Comparison of ENCODE assay signal across 8 mouse cellular contexts in genomic region chr14:34501804-34502474, GRCm38 (mm10). TPM values are rescaled to one million over a fixed set of nuclear protein-coding genes. Genes with fewer than 3 reads are reported as not detected.
A peak's percentile ranks its signal among the peaks of the same experiment; 100 is the strongest.
DNase-seq lines count a peak whose midpoint lies in the region; ATAC-seq and TF ChIP-seq lines count a peak whose summit lies in the region.

No protein-coding gene starts in this region.

- under 1% methylated on average over 70 of the region's 77 CpGs for WGBS in cerebellum, adult 2 months
- WGBS in limb, embryonic 11.5 days: under 1% methylated on average over 59 of the region's 77 CpGs
- WGBS in midbrain, embryonic 14.5 days: under 1% methylated on average over 74 of the region's 77 CpGs
- WGBS in stomach, embryonic 14.5 days: under 1% methylated on average over 55 of the region's 77 CpGs

- TF ChIP-seq CTCF in cerebellum, adult 2 months (IDR thresholded peaks at IDR 0.05; ENCODE audit: borderline replicate concordance, insufficient read depth, low read depth, low read length): no peak

- peaks cover 2% of the 10 kb centered on the region; the same call in 1 of the 2 replicates for H3K9me3 ChIP-seq in erythroblast, embryonic 14.5 days (ENCODE audit: control insufficient read depth, low read length)
- H3K9me3 ChIP-seq in limb, embryonic 11.5 days (ENCODE audit: control insufficient read depth, low read length): no peaks in the 10 kb centered on the region
- H3K9me3 ChIP-seq in midbrain, embryonic 14.5 days (ENCODE audit: control insufficient read depth, low read length): no peaks in the 10 kb centered on the region
- H3K9me3 ChIP-seq in stomach, embryonic 14.5 days (ENCODE audit: control insufficient read depth, low read depth, low read length): no peaks in the 10 kb centered on the region

- peak overlapping the region; percentile 99 for H3K9ac ChIP-seq in limb, embryonic 11.5 days (ENCODE audit: low read length)
- H3K9ac ChIP-seq in midbrain, embryonic 14.5 days (replicated peaks; ENCODE audit: low read length): peak overlapping the region; percentile 93
- peak overlapping the region; percentile 98 for H3K9ac ChIP-seq in stomach, embryonic 14.5 days (replicated peaks; ENCODE audit: low read depth, low read length)

- peak overlapping the region; percentile 64 for H3K4me2 ChIP-seq in limb, embryonic 11.5 days (ENCODE audit: low read depth, severe bottlenecking)
- H3K4me2 ChIP-seq in midbrain, embryonic 14.5 days (ENCODE audit: low read length): peak overlapping the region; percentile 74
- H3K4me2 ChIP-seq in stomach, embryonic 14.5 days (replicated peaks; ENCODE audit: low read depth, low read length): peak overlapping the region; percentile 58

- no peaks in the 10 kb centered on the region for H3K36me3 ChIP-seq in erythroblast, embryonic 14.5 days (ENCODE audit: control insufficient read depth)
- H3K36me3 ChIP-seq in limb, embryonic 11.5 days (ENCODE audit: control insufficient read depth, insufficient read depth, low read length): no peaks in the 10 kb centered on the region
- H3K36me3 ChIP-seq in midbrain, embryonic 14.5 days (ENCODE audit: control insufficient read depth, insufficient read depth, low read length): no peaks in the 10 kb centered on the region
- no peaks in the 10 kb centered on the region for H3K36me3 ChIP-seq in stomach, embryonic 14.5 days (ENCODE audit: control insufficient read depth, insufficient read depth, low read length)

- ATAC-seq in erythroblast, adult 5-6 weeks (replicated peaks; ENCODE audit: low FRiP score, poor library complexity, severe bottlenecking): no peak
- ATAC-seq in frontal cortex, adult (ENCODE audit: low TSS enrichment): peak; percentile 25
- peak; percentile 27; the same call in 1 of the 2 replicates for ATAC-seq in limb, embryonic 11.5 days (ENCODE audit: insufficient number of reproducible peaks, low FRiP score, low TSS enrichment, low read depth)
- ATAC-seq in midbrain, embryonic 14.5 days (ENCODE audit: low FRiP score, low TSS enrichment): peak; percentile 6; the same call in 1 of the 2 replicates
- no peak; the same call in 1 of the 2 replicates for ATAC-seq in stomach, embryonic 14.5 days (ENCODE audit: insufficient number of reproducible peaks, insufficient read depth, low FRiP score, low read depth)

- peaks cover 83% of the 10 kb centered on the region for H3K27me3 ChIP-seq in erythroblast, embryonic 14.5 days (ENCODE audit: control insufficient read depth)
- H3K27me3 ChIP-seq in cerebellum, adult 2 months (ENCODE audit: control insufficient read depth, insufficient read depth, low read length): no peaks in the 10 kb centered on the region
- no peaks in the 10 kb centered on the region for H3K27me3 ChIP-seq in limb, embryonic 11.5 days (ENCODE audit: control insufficient read depth, insufficient read depth, low read length)
- H3K27me3 ChIP-seq in midbrain, embryonic 14.5 days (ENCODE audit: control insufficient read depth, insufficient read depth, low read length): no peaks in the 10 kb centered on the region
- no peaks in the 10 kb centered on the region for H3K27me3 ChIP-seq in stomach, embryonic 14.5 days (ENCODE audit: control insufficient read depth, insufficient read depth, low read length)

- peak overlapping the region; percentile 64 for H3K4me3 ChIP-seq in erythroblast, embryonic 14.5 days (replicated peaks)
- peak overlapping the region; percentile 55 for H3K4me3 ChIP-seq in cerebellum, adult 2 months (replicated peaks; ENCODE audit: insufficient read depth, low read depth, low read length)
- H3K4me3 ChIP-seq in limb, embryonic 11.5 days (ENCODE audit: low read depth, low read length): peak overlapping the region; percentile 90
- peak overlapping the region; percentile 87 for H3K4me3 ChIP-seq in midbrain, embryonic 14.5 days (replicated peaks; ENCODE audit: low read depth, low read length)
- H3K4me3 ChIP-seq in stomach, embryonic 14.5 days (ENCODE audit: low read depth, low read length): peak overlapping the region; percentile 96

- peak overlapping the region; percentile 70 for H3K27ac ChIP-seq in cerebellum, adult 2 months (ENCODE audit: insufficient read depth, low read length)
- H3K27ac ChIP-seq in limb, embryonic 11.5 days (replicated peaks; ENCODE audit: low read depth, low read length): peak overlapping the region; percentile 96
- H3K27ac ChIP-seq in midbrain, embryonic 14.5 days (replicated peaks; ENCODE audit: low read depth, low read length): peak overlapping the region; percentile 95
- H3K27ac ChIP-seq in stomach, embryonic 14.5 days (ENCODE audit: low read length): peak overlapping the region; percentile 99

- TF ChIP-seq POLR2A in cerebellum, adult 2 months (IDR thresholded peaks at IDR 0.05; ENCODE audit: borderline replicate concordance, insufficient read depth, low read length): no peak

- peak; percentile 64 to 76 for DNase-seq in cerebellum, adult 2 months
- peak; percentile 61 for DNase-seq in induced T-regulatory cell, adult 2 months (ENCODE audit: low read depth)
- peak; percentile 72 for DNase-seq in limb, embryonic 11.5 days (ENCODE audit: low spot score)
- DNase-seq in midbrain, embryonic 14.5 days: peak; percentile 74

- H3K4me1 ChIP-seq in erythroblast, embryonic 14.5 days (ENCODE audit: control insufficient read depth): peaks cover 11% of the 10 kb centered on the region
- peaks cover 11% of the 10 kb centered on the region for H3K4me1 ChIP-seq in cerebellum, adult 2 months (ENCODE audit: control insufficient read depth, insufficient read depth, low read length)
- H3K4me1 ChIP-seq in limb, embryonic 11.5 days (ENCODE audit: control insufficient read depth, insufficient read depth, low read length): peaks cover 6% of the 10 kb centered on the region; the same call in 1 of the 2 replicates
- peaks cover 17% of the 10 kb centered on the region for H3K4me1 ChIP-seq in midbrain, embryonic 14.5 days (ENCODE audit: control insufficient read depth, insufficient read depth, low read length)
- peaks cover 23% of the 10 kb centered on the region; the same call in 1 of the 2 replicates for H3K4me1 ChIP-seq in stomach, embryonic 14.5 days (ENCODE audit: control insufficient read depth, insufficient read depth, low read length)

RNA-seq across cellular contexts. Expression of gene Bmpr1a, which starts 1.2 kb away (rescaled TPM):
- polyA plus RNA-seq in erythroblast, embryonic 14.5 days (2012): not detected in 2 replicates
- total RNA-seq in erythroblast, adult 5-6 weeks (2015; ENCODE audit: low replicate concordance): 0.21 and 1.2 TPM in 2 replicates
- 0.42 and 0.77 TPM in 2 replicates for total RNA-seq in erythroblast, adult 5-6 weeks (2017; ENCODE audit: low replicate concordance)
- 23.3 and 24.3 TPM in 2 replicates for polyA plus RNA-seq in cerebellum, adult 2 months (2012; rRNA removed)
- polyA plus RNA-seq in limb, embryonic 11.5 days (2014; fragmentation: Nextera tagmentation; extraction: Ambion mirVana): 67.2 and 74.5 TPM in 2 replicates
- polyA plus RNA-seq in midbrain, embryonic 14.5 days (2014; fragmentation: Nextera tagmentation; extraction: Ambion mirVana): 16.3 and 25.9 TPM in 2 replicates
- polyA plus RNA-seq in stomach, embryonic 14.5 days (2014; fragmentation: Nextera tagmentation; extraction: Ambion mirVana): 62.8 and 74.7 TPM in 2 replicates

RNA-seq across cellular contexts. Expression of gene 9230112D13Rik, which starts 20.7 kb away (rescaled TPM):
- 0.05 TPM in 1 of 2 replicates, not detected in the other for polyA plus RNA-seq in erythroblast, embryonic 14.5 days (2012)
- total RNA-seq in erythroblast, adult 5-6 weeks (2015; ENCODE audit: low replicate concordance): not detected in 2 replicates
- not detected in 2 replicates for total RNA-seq in erythroblast, adult 5-6 weeks (2017; ENCODE audit: low replicate concordance)
- not detected in 2 replicates for polyA plus RNA-seq in cerebellum, adult 2 months (2012; rRNA removed)
- polyA plus RNA-seq in limb, embryonic 11.5 days (2014; fragmentation: Nextera tagmentation; extraction: Ambion mirVana): not detected in 2 replicates
- polyA plus RNA-seq in midbrain, embryonic 14.5 days (2014; fragmentation: Nextera tagmentation; extraction: Ambion mirVana): not detected in 2 replicates
- polyA plus RNA-seq in stomach, embryonic 14.5 days (2014; fragmentation: Nextera tagmentation; extraction: Ambion mirVana): not detected in 2 replicates

Comparison
In these comparisons a context has a peak if more than half of its experiments do, and no peak if none do; other contexts are left out.
1. ATAC-seq: peak in frontal cortex, adult (single experiment), limb, embryonic 11.5 days (single experiment) and midbrain, embryonic 14.5 days (single experiment); none in erythroblast, adult 5-6 weeks (single experiment) and stomach, embryonic 14.5 days (single experiment).
2. RNA of gene Bmpr1a, which starts 1.2 kb away (polyA plus RNA-seq): 67.2 to 74.5 TPM in limb, embryonic 11.5 days, 62.8 to 74.7 TPM in stomach, embryonic 14.5 days, 16.3 to 25.9 TPM in midbrain, embryonic 14.5 days and 23.3 to 24.3 TPM in cerebellum, adult 2 months; not detected in erythroblast, embryonic 14.5 days; every median in the first group is over 10 times any median in the second.
3. Peak in every context shown above with its lines, with median percentiles within 50 percentile points of each other: H3K4me3 ChIP-seq, DNase-seq, H3K27ac ChIP-seq, H3K4me2 ChIP-seq and H3K9ac ChIP-seq.